Mouse (Mus musculus) heart, adult 2 months (tissue): ENCODE results near the gene Kpna4. TPM values are rescaled to one million over a fixed set of nuclear protein-coding genes. Genes with fewer than 3 reads are reported as not detected.
A peak's percentile ranks its signal among the peaks of the same experiment; 100 is the strongest.

Experiments
- DNase-seq, 2 experiments: peaks; one replicate each; pipeline ENCODE4 v3.0.0; 2021
- H3K27ac ChIP-seq: fragments of 200-600 bp; 2 replicates; pipeline ENCODE4 v1.8.1; 2022
- H3K27me3 ChIP-seq: fragments of 200-500 bp; 2 replicates; pipeline ENCODE4 v1.6.1; 2012; ENCODE audit warnings: mild to moderate bottlenecking, low read length, inconsistent platforms, mixed read lengths; ENCODE audit not compliant: control insufficient read depth, insufficient read depth
- H3K36me3 ChIP-seq: fragments of 200-500 bp; 2 replicates; pipeline ENCODE4 v1.6.1; 2012; ENCODE audit warnings: low read length, inconsistent platforms; ENCODE audit not compliant: control insufficient read depth, insufficient read depth
- H3K4me1 ChIP-seq: fragments of 200-500 bp; 2 replicates; pipeline ENCODE4 v1.6.1; 2011; ENCODE audit warnings: low read length; ENCODE audit not compliant: control insufficient read depth, insufficient read depth
- H3K4me3 ChIP-seq: fragments of 200-600 bp; 2 replicates; pipeline ENCODE4 v1.8.1; 2022
- H3K79me2 ChIP-seq: fragments of 200-500 bp; replicated peaks from 2 replicates; pipeline ENCODE4 v1.6.1; 2012; ENCODE audit warnings: mild to moderate bottlenecking, inconsistent platforms, low read length, moderate library complexity, mixed read lengths; ENCODE audit not compliant: control insufficient read depth, insufficient read depth
- H3K9ac ChIP-seq: fragments of 200-500 bp; 2 replicates; pipeline ENCODE4 v1.6.1; 2012; ENCODE audit warnings: low read depth, mild to moderate bottlenecking, control low read depth, inconsistent platforms, low read length, mixed read lengths
- CTCF ChIP-seq: fragments of 200-600 bp; IDR thresholded peaks from 2 replicates; pipeline ENCODE4 v1.8.1; 2022; ENCODE audit warnings: antibody characterized with exemption, mild to moderate bottlenecking, moderate library complexity
- EP300 ChIP-seq: fragments of 200-500 bp; IDR thresholded peaks from 2 replicates; pipeline ENCODE4 v1.6.1; 2011; ENCODE audit warnings: low read depth, low read length, control low read depth; ENCODE audit not compliant: insufficient read depth
- POLR2A ChIP-seq: fragments of 200-500 bp; IDR thresholded peaks from 2 replicates; pipeline ENCODE4 v1.6.1; 2011; ENCODE audit warnings: mild to moderate bottlenecking, low read depth, low read length, control low read depth; ENCODE audit not compliant: insufficient read depth
- WGBS: fragments of 180-500 bp; shearing (Covaris S2); methylation state at CpG from one replicate; pipeline ENCODE4 v1.1.7; 2018; 5-methylcytosine and 5-hydroxymethylcytosine counted together
- intact Hi-C: fragments of 180-260 bp; cut with DNase I; formaldehyde crosslinking; loops from one replicate; pipeline ENCODE4 v1.15.1; 2025
- polyA plus RNA-seq: library from polyadenylated mRNA; depleted of rRNA; stranded (reverse); fragments of >200 nt; gene quantifications from 2 replicates; pipeline ENCODE4 v1.2.3, GENCODE M21; 2012
- total RNA-seq, 2 experiments: library from RNA; stranded (reverse); gene quantifications; 2 replicates each; pipeline ENCODE4 v1.2.3; 2021

The Kpna4 gene
- total and polyA plus RNA-seq, 3 experiments, result 14.4 to 94.6 (median 81.5) TPM

DNA sequence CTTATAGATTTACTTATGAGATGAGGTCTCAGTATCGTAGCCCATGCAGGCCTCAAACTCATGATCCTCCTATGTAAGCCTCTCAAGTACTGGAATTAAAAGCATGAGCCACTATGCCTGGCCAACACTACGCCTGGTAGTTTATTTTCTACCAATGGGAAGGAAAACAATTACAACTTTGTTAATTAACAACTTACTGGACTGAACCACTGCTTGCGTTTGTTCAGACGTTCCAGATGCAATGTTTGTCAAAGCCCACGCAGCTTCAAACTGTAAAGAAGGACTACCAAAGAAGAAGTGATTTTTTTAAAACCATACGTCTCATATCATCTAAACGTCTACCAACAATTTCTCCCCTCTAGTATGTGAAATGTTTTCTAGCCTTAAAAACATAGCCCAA, 32.5 kb downstream of the Kpna4 start:
- H3K4me3 ChIP-seq, result no peak overlapping the region
- H3K9ac ChIP-seq, result no peak overlapping the region
- 93% methylated on average over 7 of the region's 7 CpGs for WGBS

DNA sequence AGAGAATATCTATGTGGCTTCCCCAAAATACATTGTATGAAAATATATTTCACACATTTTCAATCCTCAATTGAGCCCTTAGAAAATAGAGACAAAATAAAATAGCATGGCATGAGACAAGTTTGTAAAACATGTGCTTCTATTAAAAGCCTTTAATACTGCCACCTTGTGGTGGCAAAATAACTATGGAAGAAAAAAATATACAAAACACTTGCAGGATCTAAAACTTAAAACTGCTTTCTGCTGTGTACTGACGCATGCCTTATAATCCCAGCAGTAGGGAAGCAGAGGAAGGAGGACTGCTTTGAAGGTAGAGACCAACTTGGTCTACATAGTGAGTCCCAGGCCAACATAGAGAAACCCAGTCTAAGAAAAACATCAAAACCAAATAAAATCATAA, 62.9 kb downstream of the Kpna4 start:
- Histone ChIP-seq H3K27ac (no peak overlapping the region), H3K4me1 (no peaks in the 10 kb centered on the region), H3K79me2 (no peaks in the 10 kb centered on the region), H3K9ac (no peak overlapping the region), H3K4me3 (no peak overlapping the region), H3K36me3 (no peaks in the 10 kb centered on the region), H3K27me3 (no peaks in the 10 kb centered on the region)
- intact Hi-C loops, result no loop called here
- TF ChIP-seq CTCF, result peak; percentile 79
- TF ChIP-seq POLR2A, result no peak
- no peak for TF ChIP-seq EP300
- WGBS, result 18% methylated on average over 1 of the region's 1 CpGs
- DNase-seq, result no peak

More for the DNA sequence above, 32.5 kb downstream of the Kpna4 start:
- H3K27ac ChIP-seq, result no peak overlapping the region
- TF ChIP-seq POLR2A (no peak), CTCF (no peak), EP300 (no peak)
- H3K27me3 ChIP-seq, result no peaks in the 10 kb centered on the region
- no peak for DNase-seq
- H3K36me3 ChIP-seq, result peaks cover 2% of the 10 kb centered on the region
- no peaks in the 10 kb centered on the region for H3K4me1 ChIP-seq
- intact Hi-C loops, result no loop called here
- no peaks in the 10 kb centered on the region for H3K79me2 ChIP-seq

DNA sequence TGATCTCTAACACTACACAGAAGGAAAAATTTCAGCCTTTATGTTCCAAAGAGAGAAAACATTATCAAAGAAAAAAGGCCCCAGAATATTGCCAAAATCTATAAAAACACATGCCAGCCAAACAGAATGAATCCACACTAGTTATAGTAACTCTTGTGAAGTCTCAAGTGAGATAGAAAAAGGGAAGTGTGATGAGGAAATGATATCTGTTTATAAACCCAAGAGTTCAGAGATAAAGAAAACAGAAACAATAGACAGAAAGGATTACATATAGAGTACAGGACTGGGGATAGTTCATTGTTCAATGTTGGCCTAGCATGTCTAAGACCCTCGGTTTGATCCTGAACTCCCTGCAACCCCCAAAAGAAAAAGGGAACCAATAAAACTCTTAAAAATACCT, 64.1 kb downstream of the Kpna4 start:
- Histone ChIP-seq H3K36me3 (no peaks in the 10 kb centered on the region), H3K4me3 (no peak overlapping the region), H3K27ac (no peak overlapping the region), H3K4me1 (no peaks in the 10 kb centered on the region), H3K9ac (no peak overlapping the region), H3K79me2 (no peaks in the 10 kb centered on the region), H3K27me3 (no peaks in the 10 kb centered on the region)
- no peak for TF ChIP-seq CTCF
- no peak for TF ChIP-seq POLR2A
- no peak for TF ChIP-seq EP300
- intact Hi-C loops, result no loop called here
- whole genome bisulfite sequencing, result 53% methylated on average over 1 of the region's 1 CpGs
- no peak for DNase-seq

DNA sequence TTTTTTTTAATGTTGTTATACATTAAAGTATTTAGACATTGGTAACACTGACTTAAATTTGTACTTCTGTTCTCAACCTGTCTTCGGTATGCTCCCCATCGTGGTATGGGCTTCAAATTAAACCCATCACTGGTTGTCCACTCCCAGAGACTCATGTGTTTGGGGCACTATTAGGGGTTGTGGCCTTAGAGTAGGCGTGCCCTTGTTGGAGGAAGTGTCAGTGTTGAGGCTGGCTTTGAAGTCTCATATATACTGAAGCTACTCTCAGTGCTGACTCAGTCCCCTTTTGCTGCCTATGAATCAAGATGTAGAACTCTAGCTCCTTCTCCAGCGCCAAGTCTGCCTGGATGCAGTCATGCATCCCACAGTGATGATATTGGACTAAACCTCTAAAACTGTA, 66.2 kb downstream of the Kpna4 start:
- Histone ChIP-seq H3K27me3 (no peaks in the 10 kb centered on the region), H3K9ac (no peak overlapping the region), H3K79me2 (no peaks in the 10 kb centered on the region), H3K4me3 (no peak overlapping the region), H3K27ac (no peak overlapping the region), H3K36me3 (no peaks in the 10 kb centered on the region), H3K4me1 (no peaks in the 10 kb centered on the region)
- 100% methylated on average over 4 of the region's 4 CpGs for WGBS
- TF ChIP-seq CTCF, result no peak
- TF ChIP-seq POLR2A, result no peak
- no peak for TF ChIP-seq EP300
- DNase-seq, result no peak
- intact Hi-C loops, result no loop called here

DNA sequence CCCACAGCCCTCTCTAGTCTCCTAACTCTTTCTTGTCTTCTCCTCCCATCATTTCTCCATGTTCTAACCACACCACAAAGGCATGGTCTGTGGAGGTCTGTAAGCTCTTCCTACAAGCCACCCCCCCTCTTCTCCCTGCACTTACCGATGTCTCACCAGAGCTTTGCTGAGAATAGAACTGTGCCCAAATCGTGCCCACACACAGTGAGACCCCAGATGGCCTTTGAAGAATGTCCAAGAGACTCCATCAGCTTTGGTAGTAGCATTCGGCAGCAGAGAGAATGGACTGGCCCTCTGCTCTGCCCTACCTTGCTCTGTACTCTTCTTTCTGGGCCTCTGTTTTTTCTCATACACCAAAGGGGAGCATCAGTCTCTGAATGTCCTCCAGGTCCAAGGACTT, 71.0 kb downstream of the Kpna4 start:
- Histone ChIP-seq H3K4me1 (no peaks in the 10 kb centered on the region), H3K9ac (no peak overlapping the region), H3K27ac (no peak overlapping the region), H3K27me3 (no peaks in the 10 kb centered on the region), H3K79me2 (no peaks in the 10 kb centered on the region), H3K4me3 (no peak overlapping the region), H3K36me3 (no peaks in the 10 kb centered on the region)
- DNase-seq, result no peak
- WGBS, result 81% methylated on average over 3 of the region's 3 CpGs
- intact Hi-C loops, result no loop called here
- TF ChIP-seq CTCF (no peak), POLR2A (no peak), EP300 (no peak)

DNA sequence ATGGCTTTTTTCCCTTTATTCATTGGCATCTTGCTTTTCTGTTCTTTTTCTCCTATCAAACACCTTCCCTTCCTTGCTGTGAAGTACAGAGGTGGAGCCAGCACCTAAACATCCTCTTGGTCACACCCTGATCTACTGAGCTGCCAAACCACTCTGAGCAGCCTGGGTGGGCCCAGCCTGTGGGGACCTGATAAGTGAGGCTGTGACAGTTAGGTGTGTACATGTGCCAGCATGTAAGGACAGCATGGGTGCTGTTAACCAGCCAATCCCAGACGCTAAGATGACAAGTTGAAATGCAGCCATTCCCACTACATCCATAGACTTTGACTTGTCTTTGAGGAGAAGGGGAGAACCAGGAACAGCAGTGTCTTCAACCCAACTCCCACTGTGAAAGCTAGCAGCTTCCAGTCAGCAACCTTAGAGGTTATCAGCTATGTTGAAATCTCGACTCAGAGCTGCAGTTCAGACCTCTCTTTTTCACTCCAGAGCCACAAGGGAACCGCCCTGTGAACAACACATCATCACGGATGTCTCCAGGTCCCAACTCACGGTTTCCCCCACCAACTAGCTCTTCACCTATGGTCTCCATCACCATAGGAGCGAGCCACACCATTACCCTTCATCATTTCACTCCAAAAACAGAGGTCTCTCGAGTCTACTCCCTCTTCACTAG, 72.0 kb downstream of the Kpna4 start:
- no peak for TF ChIP-seq CTCF
- TF ChIP-seq EP300, result no peak
- TF ChIP-seq POLR2A, result no peak
- Histone ChIP-seq H3K36me3 (no peaks in the 10 kb centered on the region), H3K79me2 (no peaks in the 10 kb centered on the region), H3K4me3 (no peak overlapping the region), H3K27me3 (no peaks in the 10 kb centered on the region), H3K27ac (no peak overlapping the region), H3K4me1 (no peaks in the 10 kb centered on the region), H3K9ac (no peak overlapping the region)
- 63% methylated on average over 7 of the region's 7 CpGs for WGBS
- DNase-seq, result no peak
- intact Hi-C loops, result no loop called here
